Mouse (Mus musculus) lung, adult 10 weeks (tissue): ENCODE results near the gene Mat2a. TPM values are rescaled to one million over a fixed set of nuclear protein-coding genes. Genes with fewer than 3 reads are reported as not detected.

Source experiments
- polyA plus RNA-seq: library from polyadenylated mRNA; stranded (reverse); fragments of 350-450 nt; fragmentation: Illumina TruSeq; extraction: RNeasy Lipid Tissue Mini Kit (QIAGEN cat#74804); gene quantifications from one replicate; pipeline ENCODE4 v1.2.3, GENCODE M21; 2014; ENCODE audit warnings: low read depth, low replicate concordance; ENCODE audit not compliant: insufficient read depth

Mat2a gene
- polyA plus RNA-seq = 145 TPM

DNA sequence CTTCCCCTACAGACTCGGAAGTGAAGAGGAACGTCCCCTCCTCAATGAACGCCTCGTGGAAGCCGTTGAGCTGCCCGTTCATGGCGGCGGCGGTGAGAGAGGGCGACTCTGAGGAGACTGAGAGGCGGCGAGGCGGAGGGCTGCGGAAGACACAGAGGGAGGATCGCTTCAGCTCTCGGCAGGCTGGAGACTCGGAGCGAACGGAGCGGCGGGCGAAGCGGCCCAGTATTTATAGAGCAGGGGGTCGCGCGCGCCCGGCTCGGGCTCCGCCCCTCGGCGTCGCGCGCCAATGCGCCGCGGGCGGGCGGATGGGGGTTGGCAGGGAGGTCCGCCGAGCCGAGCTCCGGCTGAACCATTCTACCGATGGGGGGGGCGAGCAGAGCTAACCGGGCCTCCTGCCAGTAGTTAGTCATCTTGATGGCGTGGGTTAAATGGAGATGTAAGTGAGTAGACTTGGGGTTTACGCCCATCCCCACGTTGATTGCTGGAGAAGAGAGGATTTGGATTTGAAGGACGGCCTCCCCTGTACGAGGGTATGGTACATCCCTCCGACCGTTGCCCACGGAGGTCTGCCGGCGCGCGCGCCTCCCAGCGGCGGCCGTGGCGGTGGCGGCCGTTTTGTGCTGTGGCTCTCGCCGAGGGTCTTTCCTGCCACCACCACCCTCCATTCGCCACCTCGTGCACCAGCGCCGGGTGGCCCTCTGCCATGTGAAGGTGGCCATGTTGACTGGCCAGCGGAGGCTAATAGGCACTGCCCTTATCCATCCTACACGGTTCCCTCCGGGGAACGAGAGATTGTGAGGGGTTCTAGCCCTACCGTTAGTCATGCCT is at the start of gene Mat2a:
Gene Mat2a, minus strand, starts transcription at position 204 of the 831 bp plus-strand sequence.

DNA sequence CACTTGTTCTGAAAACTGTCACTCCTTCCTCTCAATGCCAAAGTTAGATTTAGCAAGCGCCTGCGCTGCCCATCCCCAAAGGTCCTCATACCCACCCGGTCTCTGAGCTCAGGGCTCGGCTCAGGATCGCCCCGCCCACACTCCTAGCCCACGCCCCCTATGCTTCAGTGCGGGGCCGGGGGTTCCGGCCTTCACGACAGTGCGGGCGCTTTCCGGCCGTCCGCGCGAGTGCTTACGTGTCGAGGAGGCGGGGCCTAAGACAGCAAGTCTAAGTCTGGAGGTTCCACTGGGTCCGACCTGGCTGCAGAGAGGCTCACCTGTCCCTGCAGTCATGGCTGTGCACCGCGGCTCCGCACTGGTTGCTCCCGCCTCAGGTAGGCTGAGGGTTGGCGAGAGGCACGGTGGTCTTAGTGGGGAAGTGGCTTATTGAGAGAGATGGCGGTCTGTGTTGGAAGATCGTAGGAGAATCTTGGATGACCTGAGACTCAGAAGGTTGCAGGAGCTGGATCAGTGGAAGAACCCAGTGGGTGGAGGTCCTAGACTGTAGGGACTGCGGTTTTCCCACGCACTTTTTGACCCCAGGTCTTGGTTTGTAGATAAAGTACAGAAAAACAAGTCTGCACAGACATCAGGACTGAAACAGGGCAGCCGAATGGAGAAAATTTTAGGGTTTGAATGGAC is 25.1 kb downstream of the Mat2a start, which contains the start of gene Ggcx:
Gene Ggcx, plus strand, starts transcription at position 233 of the 681 bp plus-strand sequence.

DNA sequence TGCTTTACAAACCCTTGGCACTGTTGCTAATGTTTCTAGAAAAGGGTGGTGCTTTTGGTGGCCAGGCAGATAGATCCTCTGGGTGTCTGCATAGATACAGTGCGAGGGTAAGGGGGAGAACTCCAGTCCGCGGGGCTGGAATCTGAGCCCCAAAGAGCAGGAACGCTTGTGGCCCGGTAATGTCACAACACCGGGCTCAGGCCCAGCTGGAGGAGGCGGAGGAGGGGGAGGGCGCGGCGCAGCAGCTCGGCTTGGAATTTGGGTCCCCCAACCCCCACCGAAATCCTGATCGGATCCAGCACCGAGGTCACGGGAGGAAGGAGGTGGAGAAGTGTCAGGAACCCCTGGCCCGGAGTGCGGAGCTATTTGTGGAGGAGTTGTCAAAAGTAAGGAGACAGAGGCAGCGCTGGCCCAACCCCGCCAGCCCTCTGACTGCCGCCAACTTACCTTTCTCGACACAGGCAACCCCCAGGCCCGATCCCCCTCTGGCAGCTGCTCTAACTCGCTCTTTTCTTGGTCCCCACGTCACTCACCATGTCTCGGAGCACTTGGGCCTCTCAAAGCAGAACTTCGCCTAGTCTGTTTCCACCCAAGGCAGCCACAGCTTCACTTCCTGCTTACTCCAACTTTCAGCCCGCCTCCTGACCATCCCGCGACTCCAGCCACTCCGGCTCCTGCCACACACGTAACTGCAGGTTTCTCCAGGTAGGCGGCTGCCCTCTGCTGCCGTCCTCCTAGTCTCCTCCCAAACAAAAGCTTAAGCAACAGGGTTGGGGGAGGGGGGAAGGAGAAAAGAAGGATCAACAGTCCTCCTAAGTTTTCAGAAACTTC is 49.2 kb downstream of the Mat2a start, which contains the start of gene Vamp8:
Gene Vamp8, minus strand, starts transcription at position 763 of the 831 bp plus-strand sequence.

Other genes with a start within 250 kb of the Mat2a start
- 13.7 TPM for gene Atoh8, start 204.0 kb downstream of the Mat2a start, polyA plus RNA-seq
- 2,676 TPM for gene Sftpb, start 134.9 kb downstream of the Mat2a start, polyA plus RNA-seq
- gene Usp39, start 94.4 kb downstream of the Mat2a start, polyA plus RNA-seq = 23.9 TPM
- 8.5 TPM for gene 0610030E20Rik, start 92.2 kb downstream of the Mat2a start, polyA plus RNA-seq
- gene Tmem150a, start 84.1 kb downstream of the Mat2a start, polyA plus RNA-seq = 17.6 TPM
- 160 TPM for gene Rnf181, start 72.6 kb downstream of the Mat2a start, polyA plus RNA-seq
- gene Vamp5, start 59.1 kb downstream of the Mat2a start, polyA plus RNA-seq = 132 TPM
- 819 TPM for gene Vamp8, start 48.9 kb downstream of the Mat2a start, polyA plus RNA-seq
- 16.4 TPM for gene Ggcx, start 25.2 kb downstream of the Mat2a start, polyA plus RNA-seq
- gene Sh2d6, start 82.1 kb upstream of the Mat2a start, polyA plus RNA-seq = not detected
- 79.6 TPM for gene Capg, start 104.8 kb upstream of the Mat2a start, polyA plus RNA-seq
- gene Elmod3, start 158.9 kb upstream of the Mat2a start, polyA plus RNA-seq = 9.3 TPM
- 18.3 TPM for gene Retsat, start 158.9 kb upstream of the Mat2a start, polyA plus RNA-seq
- gene Tgoln1, start 177.4 kb upstream of the Mat2a start, polyA plus RNA-seq = 70.9 TPM